Mouse (Mus musculus) heart, adult 2 months (tissue): ENCODE measurements at regions not wholly inside any gene's neighbourhood (a gene's known extent, or its start where the extent isn't known, plus 50 kb on each side); places are given as distances from the start of the nearest gene placed in this dataset.

Experiments
- CTCF ChIP-seq: fragments of 200-600 bp; IDR thresholded peaks from 2 replicates; pipeline ENCODE4 v1.8.1; 2022; ENCODE audit warnings: antibody characterized with exemption, mild to moderate bottlenecking, moderate library complexity
- EP300 ChIP-seq: fragments of 200-500 bp; IDR thresholded peaks from 2 replicates; pipeline ENCODE4 v1.6.1; 2011; ENCODE audit warnings: low read depth, low read length, control low read depth; ENCODE audit not compliant: insufficient read depth
- POLR2A ChIP-seq: fragments of 200-500 bp; IDR thresholded peaks from 2 replicates; pipeline ENCODE4 v1.6.1; 2011; ENCODE audit warnings: mild to moderate bottlenecking, low read depth, low read length, control low read depth; ENCODE audit not compliant: insufficient read depth

DNA sequence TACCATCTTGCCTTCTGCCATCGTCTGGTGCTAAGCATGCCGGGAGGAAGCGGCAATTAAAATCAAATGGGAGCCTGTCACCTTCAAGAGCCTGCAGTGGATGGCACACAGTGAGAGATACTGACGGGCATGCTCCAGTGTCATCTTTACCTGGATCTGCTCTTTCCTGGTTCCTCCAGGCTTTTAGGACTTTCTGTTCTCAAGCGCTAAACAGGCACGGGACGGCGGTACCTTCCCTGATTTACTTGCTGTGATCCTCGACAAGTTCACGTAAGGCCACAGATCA lies 347.6 kb downstream of the Med10 start:
- TF ChIP-seq POLR2A = no peak
- TF ChIP-seq EP300 = no peak
- no peak for TF ChIP-seq CTCF
